Mouse (Mus musculus) liver, embryonic 15.5 days (tissue): ENCODE measurements around the gene 5730596B20Rik. TPM values are rescaled to one million over a fixed set of nuclear protein-coding genes. Genes with fewer than 3 reads are reported as not detected.
A peak's percentile ranks its signal among the peaks of the same experiment; 100 is the strongest.

Experiments
- ATAC-seq: fragments of 200-750 bp; cut with Nextera tagmentation; 2 replicates; pipeline ENCODE4 v1.8.0; 2017; ENCODE audit warnings: moderate number of reproducible peaks, mild to moderate bottlenecking, moderate library complexity; ENCODE audit not compliant: insufficient read depth
- H3K27ac ChIP-seq: fragments of 300-500 bp; sonication (generic); replicated peaks from 2 replicates; pipeline ENCODE4 v1.5.1; 2015; ENCODE audit warnings: mild to moderate bottlenecking, inconsistent platforms
- H3K27me3 ChIP-seq: fragments of 300-500 bp; sonication (generic); 2 replicates; pipeline ENCODE4 v1.6.1; 2015; ENCODE audit warnings: mild to moderate bottlenecking, inconsistent platforms
- H3K36me3 ChIP-seq: fragments of 300-500 bp; sonication (generic); replicated peaks from 2 replicates; pipeline ENCODE4 v1.6.1; 2015; ENCODE audit warnings: moderate library complexity, mild to moderate bottlenecking, inconsistent platforms
- H3K4me1 ChIP-seq: fragments of 300-500 bp; sonication (generic); replicated peaks from 2 replicates; pipeline ENCODE4 v1.6.1; 2015; ENCODE audit warnings: inconsistent platforms
- H3K4me2 ChIP-seq: fragments of 300-500 bp; sonication (generic); 2 replicates; pipeline ENCODE4 v1.6.1; 2015; ENCODE audit warnings: moderate library complexity, mild to moderate bottlenecking, inconsistent platforms
- H3K4me3 ChIP-seq: fragments of 300-500 bp; sonication (generic); replicated peaks from 2 replicates; pipeline ENCODE4 v1.5.1; 2015; ENCODE audit warnings: mild to moderate bottlenecking, inconsistent platforms
- H3K9ac ChIP-seq: fragments of 300-500 bp; sonication (generic); 2 replicates; pipeline ENCODE4 v1.6.1; 2015; ENCODE audit warnings: moderate library complexity, mild to moderate bottlenecking, inconsistent platforms
- H3K9me3 ChIP-seq: fragments of 300-500 bp; sonication (generic); replicated peaks from 2 replicates; pipeline ENCODE4 v1.6.1; 2016; ENCODE audit warnings: inconsistent platforms
- WGBS: fragments of 180-500 bp; shearing (Covaris S2); methylation state at CpG from one replicate; pipeline ENCODE4 v1.1.7; 2015; ENCODE audit warnings: mixed read lengths; ENCODE audit not compliant: insufficient replicate concordance; 5-methylcytosine and 5-hydroxymethylcytosine counted together
- microRNA counts: library from miRNA; unstranded; fragments of <30 nt; microRNA quantifications from one replicate; lab custom pipeline; 2016
- microRNA-seq: library from miRNA; unstranded; fragments of <30 nt; microRNA quantifications from one replicate; pipeline ENCODE4, GENCODE M21; 2016
- polyA plus RNA-seq: library from polyadenylated mRNA; unstranded; fragments of >200 nt; fragmentation: Nextera tagmentation; extraction: Ambion mirVana; gene quantifications from 2 replicates; pipeline ENCODE4 v1.2.1, GENCODE M21; 2015

The 5730596B20Rik gene
- polyA plus RNA-seq, 1 experiment from 2014 or later, result 0.05 TPM

- Histone ChIP-seq H3K27ac (no peak overlapping the region), H3K27me3 (peaks cover 98% of the 10 kb centered on the region), H3K9me3 (no peaks in the 10 kb centered on the region), H3K4me1 (no peaks in the 10 kb centered on the region; the same call in none of the 2 replicates), H3K4me3 (no peak overlapping the region), H3K9ac (no peak overlapping the region), H3K4me2 (no peak overlapping the region), H3K36me3 (no peaks in the 10 kb centered on the region)
- no peak for ATAC-seq
- WGBS, result 2% methylated on average over 44 of the region's 44 CpGs
These were observed 52.5 kb downstream of the 5730596B20Rik start for GRCm38 (mm10) chr6:52229558-52230416.

MicroRNAs within 50 kb of the gene (microRNA counts, 519-probe panel; counts per million panel counts)
- microRNA mmu-miR-196b (lab: Ali Mortazavi, UCI), result 2,025 counts per million, percentile 24 among the panel's probes with 10 or more counts

Small RNA genes within 50 kb of the gene (microRNA-seq; reads per million reads assigned to microRNA genes)
- gene Mir196b, result 700 reads per million, percentile 73 among the genes with 10 or more reads in this experiment

Other genes starting within 250 kb of the 5730596B20Rik start
- 16.6 and 19.1 TPM in 2 replicates for gene Skap2, start 164.9 kb upstream of the 5730596B20Rik start, polyA plus RNA-seq
- 0.31 and 0.58 TPM in 2 replicates for gene Hoxa1, start 19.2 kb upstream of the 5730596B20Rik start, polyA plus RNA-seq
- 0.29 and 0.37 TPM in 2 replicates for gene Hoxa2, start 12.7 kb upstream of the 5730596B20Rik start, polyA plus RNA-seq
- 0.07 and 0.21 TPM in 2 replicates for gene Hoxa4, start 14.3 kb downstream of the 5730596B20Rik start, polyA plus RNA-seq
- 0.41 and 0.74 TPM in 2 replicates for gene Hoxa5, start 27.1 kb downstream of the 5730596B20Rik start, polyA plus RNA-seq
- not detected in 2 replicates for gene Hoxa6, start 31.2 kb downstream of the 5730596B20Rik start, polyA plus RNA-seq
- 0.18 and 0.20 TPM in 2 replicates for gene Hoxa3, start 35.8 kb downstream of the 5730596B20Rik start, polyA plus RNA-seq
- gene Gm28308, start 35.8 kb downstream of the 5730596B20Rik start, polyA plus RNA-seq, result not detected in 2 replicates
- gene Hoxa7, start 44.4 kb downstream of the 5730596B20Rik start, polyA plus RNA-seq, result 0.23 and 0.37 TPM in 2 replicates
- 0.23 and 0.43 TPM in 2 replicates for gene Hoxa9, start 53.6 kb downstream of the 5730596B20Rik start, polyA plus RNA-seq
- gene Hoxa10, start 63.4 kb downstream of the 5730596B20Rik start, polyA plus RNA-seq, result 0.07 and 0.08 TPM in 2 replicates
- not detected in 2 replicates for gene Hoxa11, start 68.3 kb downstream of the 5730596B20Rik start, polyA plus RNA-seq
- gene Hoxa13, start 83.4 kb downstream of the 5730596B20Rik start, polyA plus RNA-seq, result not detected in 2 replicates
- gene Evx1, start 136.0 kb downstream of the 5730596B20Rik start, polyA plus RNA-seq, result not detected in 2 replicates